Mouse (Mus musculus) kidney, adult 2 months (tissue): ENCODE data around the gene Uckl1.

Source experiments
- CTCF ChIP-seq: fragments of 200-500 bp; conservative IDR thresholded peaks from 2 replicates; pipeline ENCODE4 v1.5.1; 2011; ENCODE audit warnings: low read depth, mild to moderate bottlenecking, control low read depth, low read length, moderate library complexity, mixed read lengths; ENCODE audit not compliant: insufficient read depth, insufficient read length
- POLR2A ChIP-seq: fragments of 200-500 bp; IDR thresholded peaks from one replicate; pipeline ENCODE4 v1.6.1; 2011; ENCODE audit warnings: low read depth, low read length, control low read depth

- TF ChIP-seq CTCF: no peak
- TF ChIP-seq POLR2A: no peak
Observed at GRCm38 (mm10) chr2:181548682-181549081, 36.0 kb downstream of the Uckl1 start.
